Mouse (Mus musculus) heart, embryonic 13.5 days (tissue): Measurements from ENCODE around the gene Mindy3. TPM values are rescaled to one million over a fixed set of nuclear protein-coding genes. Genes with fewer than 3 reads are reported as not detected.
A peak's percentile ranks its signal among the peaks of the same experiment; 100 is the strongest.
"Not testable (repeated sequence)": the region's sequence is repeated elsewhere in the genome, so short reads cannot be mapped to it uniquely, and the experiment has no call there.

Experiments
- ATAC-seq: fragments of 200-750 bp; cut with Nextera tagmentation; 2 replicates; pipeline ENCODE4 v1.8.0; 2017; ENCODE audit warnings: moderate TSS enrichment; ENCODE audit not compliant: insufficient number of reproducible peaks, low FRiP score, low TSS enrichment; ENCODE audit errors: extremely low read depth
- H3K27ac ChIP-seq: fragments of 300-500 bp; sonication (generic); replicated peaks from 2 replicates; pipeline ENCODE4 v1.5.1; 2015; ENCODE audit warnings: moderate library complexity, mild to moderate bottlenecking, inconsistent platforms
- H3K27me3 ChIP-seq: fragments of 300-500 bp; sonication (generic); replicated peaks from 2 replicates; pipeline ENCODE4 v1.6.1; 2015; ENCODE audit warnings: mild to moderate bottlenecking, inconsistent platforms
- H3K36me3 ChIP-seq: fragments of 300-500 bp; sonication (generic); 2 replicates; pipeline ENCODE4 v1.6.1; 2015; ENCODE audit warnings: mild to moderate bottlenecking, inconsistent platforms
- H3K4me1 ChIP-seq: fragments of 300-500 bp; sonication (generic); 2 replicates; pipeline ENCODE4 v1.6.1; 2015; ENCODE audit warnings: inconsistent platforms
- H3K4me2 ChIP-seq: fragments of 300-500 bp; sonication (generic); 2 replicates; pipeline ENCODE4 v1.6.1; 2015; ENCODE audit warnings: inconsistent platforms, mild to moderate bottlenecking, moderate library complexity
- H3K4me3 ChIP-seq: fragments of 300-500 bp; sonication (generic); 2 replicates; pipeline ENCODE4 v1.5.1; 2015; ENCODE audit warnings: moderate library complexity, mild to moderate bottlenecking, inconsistent platforms
- H3K9ac ChIP-seq: fragments of 300-500 bp; sonication (generic); 2 replicates; pipeline ENCODE4 v1.6.1; 2015; ENCODE audit warnings: inconsistent platforms, mild to moderate bottlenecking, moderate library complexity
- H3K9me3 ChIP-seq: fragments of 300-500 bp; sonication (generic); 2 replicates; pipeline ENCODE4 v1.6.1; 2016; ENCODE audit warnings: inconsistent platforms
- WGBS: fragments of 180-500 bp; shearing (Covaris S2); methylation state at CpG from one replicate; pipeline ENCODE4 v1.1.7; 2015; ENCODE audit warnings: mixed read lengths; 5-methylcytosine and 5-hydroxymethylcytosine counted together
- polyA plus RNA-seq: library from polyadenylated mRNA; unstranded; fragments of >200 nt; fragmentation: Nextera tagmentation; extraction: Ambion mirVana; gene quantifications from 2 replicates; pipeline ENCODE4 v1.2.1, GENCODE M21; 2015

Gene Mindy3
- polyA plus RNA-seq = 26.6 and 28.1 TPM in 2 replicates

- Histone ChIP-seq H3K4me1 (peaks cover 12% of the 10 kb centered on the region), H3K9ac (peak within 1 kb of the TSS; percentile 92), H3K36me3 (no peaks in the 10 kb centered on the region), H3K9me3 (no peaks in the 10 kb centered on the region), H3K27me3 (no peaks in the 10 kb centered on the region), H3K4me3 (peak within 1 kb of the TSS; percentile 98), H3K27ac (peak within 1 kb of the TSS; percentile 79), H3K4me2 (peak within 1 kb of the TSS; percentile 87)
- peak; percentile 72 for ATAC-seq
- under 1% methylated on average over 25 of the region's 25 CpGs for WGBS
Measured at GRCm38 (mm10) chr2:12419262-12419655, at the start of gene Mindy3. Gene Mindy3 (minus strand): TSS chr2:12419470.

GRCm38 (mm10) chr2:12459732-12460131 is 40.5 kb upstream of the Mindy3 start:
- WGBS = 87% methylated on average over 1 of the region's 1 CpGs
- H3K9ac ChIP-seq = no peak overlapping the region
- no peaks in the 10 kb centered on the region for H3K9me3 ChIP-seq
- H3K27me3 ChIP-seq = no peaks in the 10 kb centered on the region
- no peaks in the 10 kb centered on the region for H3K36me3 ChIP-seq
- H3K4me3 ChIP-seq = no peak overlapping the region
- H3K4me1 ChIP-seq = no peaks in the 10 kb centered on the region
- no peak overlapping the region for H3K27ac ChIP-seq
- no peak for ATAC-seq
- no peak overlapping the region for H3K4me2 ChIP-seq

DNA sequence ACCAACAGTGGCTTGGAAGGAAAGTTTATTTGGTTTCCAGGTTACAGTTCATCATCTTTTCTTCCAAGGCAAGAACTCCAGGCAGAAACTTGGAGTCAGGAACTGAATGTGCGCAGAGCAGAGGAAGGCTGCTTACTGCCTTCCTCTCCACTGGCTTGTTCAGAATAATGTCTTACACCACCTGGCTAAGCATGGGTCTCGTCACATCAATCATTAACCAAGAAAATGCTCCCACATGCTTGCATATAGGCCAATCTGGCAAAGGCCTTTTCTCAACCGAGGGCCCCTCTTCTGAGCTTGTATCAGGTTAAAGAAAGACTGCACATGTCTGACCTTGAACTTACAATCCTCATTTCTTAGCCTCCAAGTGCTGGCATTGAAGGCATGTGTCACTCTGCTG is 30.8 kb upstream of the Mindy3 start:
- Histone ChIP-seq H3K4me3 (no peak overlapping the region), H3K27me3 (no peaks in the 10 kb centered on the region), H3K27ac (no peak overlapping the region), H3K4me2 (no peak overlapping the region), H3K9me3 (no peaks in the 10 kb centered on the region), H3K4me1 (no peaks in the 10 kb centered on the region), H3K36me3 (no peaks in the 10 kb centered on the region), H3K9ac (no peak overlapping the region)
- ATAC-seq = no peak
- WGBS = 77% methylated on average over 3 of the region's 3 CpGs

GRCm38 (mm10) chr2:12440120-12440519 is 20.9 kb upstream of the Mindy3 start:
- no peak overlapping the region for H3K4me3 ChIP-seq
- no peak overlapping the region for H3K9ac ChIP-seq
- no peaks in the 10 kb centered on the region for H3K27me3 ChIP-seq
- no peaks in the 10 kb centered on the region for H3K9me3 ChIP-seq
- H3K27ac ChIP-seq = no peak overlapping the region
- no peak overlapping the region for H3K4me2 ChIP-seq
- ATAC-seq = no peak
- H3K4me1 ChIP-seq = no peaks in the 10 kb centered on the region
- no peaks in the 10 kb centered on the region for H3K36me3 ChIP-seq

GRCm38 (mm10) chr2:12439543-12439942 is 20.3 kb upstream of the Mindy3 start:
- no peaks in the 10 kb centered on the region for H3K36me3 ChIP-seq
- no peak for ATAC-seq
- no peaks in the 10 kb centered on the region for H3K9me3 ChIP-seq
- no peak overlapping the region for H3K4me3 ChIP-seq
- H3K27me3 ChIP-seq = no peaks in the 10 kb centered on the region
- H3K27ac ChIP-seq = no peak overlapping the region
- H3K4me2 ChIP-seq = no peak overlapping the region
- no peak overlapping the region for H3K9ac ChIP-seq
- WGBS = 49% methylated on average over 2 of the region's 2 CpGs
- H3K4me1 ChIP-seq = no peaks in the 10 kb centered on the region

GRCm38 (mm10) chr2:12438181-12438580 is 18.9 kb upstream of the Mindy3 start:
- Histone ChIP-seq H3K4me1 (no peaks in the 10 kb centered on the region), H3K4me2 (no peak overlapping the region), H3K9ac (no peak overlapping the region), H3K27me3 (no peaks in the 10 kb centered on the region), H3K27ac (no peak overlapping the region), H3K4me3 (no peak overlapping the region), H3K36me3 (no peaks in the 10 kb centered on the region), H3K9me3 (no peaks in the 10 kb centered on the region)
- 62% methylated on average over 2 of the region's 2 CpGs for WGBS
- no peak for ATAC-seq

GRCm38 (mm10) chr2:12432055-12432454 is 12.8 kb upstream of the Mindy3 start:
- H3K9me3 ChIP-seq = no peaks in the 10 kb centered on the region
- WGBS = 54% methylated on average over 1 of the region's 1 CpGs
- no peaks in the 10 kb centered on the region for H3K4me1 ChIP-seq
- H3K4me3 ChIP-seq = no peak overlapping the region
- H3K27ac ChIP-seq = peak overlapping the region; percentile 52
- H3K36me3 ChIP-seq = no peaks in the 10 kb centered on the region
- no peaks in the 10 kb centered on the region for H3K27me3 ChIP-seq
- no peak for ATAC-seq
- no peak overlapping the region for H3K9ac ChIP-seq
- H3K4me2 ChIP-seq = no peak overlapping the region

DNA sequence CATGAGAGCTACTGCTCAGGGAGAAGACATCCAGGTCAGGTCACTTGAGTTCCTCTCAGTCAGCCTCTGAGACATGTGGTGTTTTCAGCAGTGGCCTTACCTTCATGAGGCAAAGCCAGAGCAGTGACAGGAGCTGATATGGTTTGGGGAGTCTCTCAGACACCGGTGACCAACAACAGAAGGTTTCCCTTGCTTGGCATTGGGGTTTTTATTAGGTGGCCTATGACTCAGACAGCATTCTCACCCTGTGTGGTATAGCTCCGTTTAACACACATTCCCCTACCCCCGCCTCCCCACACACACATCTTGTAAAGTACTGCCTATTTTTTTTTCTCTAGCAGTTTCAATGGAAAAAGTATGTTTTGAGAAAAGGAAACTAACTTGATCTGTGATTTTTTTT is 5.1 kb upstream of the Mindy3 start:
- H3K4me3 ChIP-seq = no peak overlapping the region
- ATAC-seq = no peak
- H3K27ac ChIP-seq = no peak overlapping the region
- no peak overlapping the region for H3K9ac ChIP-seq
- no peaks in the 10 kb centered on the region for H3K4me1 ChIP-seq
- H3K4me2 ChIP-seq = no peak overlapping the region
- H3K9me3 ChIP-seq = no peaks in the 10 kb centered on the region
- 64% methylated on average over 3 of the region's 3 CpGs for WGBS
- H3K27me3 ChIP-seq = no peaks in the 10 kb centered on the region
- H3K36me3 ChIP-seq = no peaks in the 10 kb centered on the region

DNA sequence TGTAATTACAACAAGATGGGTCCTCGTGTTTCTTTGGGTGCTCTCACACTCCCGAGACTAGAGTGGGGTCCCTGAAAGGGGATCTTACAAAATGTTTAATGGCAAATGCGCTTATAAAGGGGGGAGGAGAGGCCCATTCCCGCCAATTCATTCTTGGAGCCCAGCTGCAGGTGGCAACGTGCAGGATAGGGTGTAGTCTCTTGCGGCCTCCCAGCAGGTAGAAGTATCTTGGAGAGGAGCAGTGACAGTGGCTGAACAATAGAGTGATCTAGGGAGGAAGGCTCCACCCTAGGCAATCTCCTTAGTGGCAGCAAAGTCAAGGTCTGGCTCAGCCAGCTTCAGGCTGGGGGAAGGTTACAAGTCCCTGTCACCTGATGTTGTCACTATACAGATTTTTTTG is 4.2 kb upstream of the Mindy3 start:
- H3K27me3 ChIP-seq, H3K4me2 ChIP-seq, H3K27ac ChIP-seq, ATAC-seq, H3K36me3 ChIP-seq, H3K9me3 ChIP-seq, H3K9ac ChIP-seq, H3K4me3 ChIP-seq, H3K4me1 ChIP-seq: not testable (repeated sequence)
- WGBS = 53% methylated on average over 6 of the region's 6 CpGs

GRCm38 (mm10) chr2:12418534-12419261 is 572 bp downstream of the Mindy3 start:
- Histone ChIP-seq H3K27ac (peak overlapping the region; percentile 79), H3K9ac (peak overlapping the region; percentile 92), H3K36me3 (no peaks in the 10 kb centered on the region), H3K9me3 (no peaks in the 10 kb centered on the region), H3K27me3 (no peaks in the 10 kb centered on the region), H3K4me1 (peaks cover 12% of the 10 kb centered on the region), H3K4me2 (peak overlapping the region; percentile 87), H3K4me3 (peak overlapping the region; percentile 98)
- peak; percentile 30; the same call in 1 of the 2 replicates for ATAC-seq
- under 1% methylated on average over 40 of the region's 40 CpGs for WGBS

- Histone ChIP-seq H3K27me3 (no peaks in the 10 kb centered on the region), H3K4me3 (peak overlapping the region; percentile 98), H3K27ac (no peak overlapping the region), H3K4me1 (peaks cover 13% of the 10 kb centered on the region), H3K4me2 (peak overlapping the region; percentile 87), H3K9ac (peak overlapping the region; percentile 92), H3K36me3 (no peaks in the 10 kb centered on the region), H3K9me3 (no peaks in the 10 kb centered on the region)
- ATAC-seq = no peak
- WGBS = 24% methylated on average over 8 of the region's 8 CpGs
Measured at GRCm38 (mm10) chr2:12418121-12418520, 1.1 kb downstream of the Mindy3 start.

DNA sequence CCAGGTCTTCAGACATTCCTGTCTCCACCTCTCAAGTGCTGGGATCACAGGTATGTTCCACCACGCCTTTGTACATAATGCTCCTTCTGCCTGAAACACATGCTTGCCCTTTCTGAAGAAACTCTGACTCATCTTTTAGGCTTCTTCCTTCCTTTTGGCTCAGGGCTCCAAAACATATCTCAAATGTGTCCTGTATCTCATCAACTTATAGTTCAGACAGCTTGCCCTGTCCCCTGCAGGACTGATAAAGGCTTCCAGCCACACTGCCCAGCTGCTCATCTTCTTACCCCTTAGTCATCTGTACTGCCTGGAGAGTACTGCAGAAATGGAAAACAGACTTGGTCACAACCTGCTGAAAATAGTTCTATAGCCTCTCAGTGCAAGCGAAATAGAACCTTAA is 7.0 kb downstream of the Mindy3 start:
- ATAC-seq = no peak
- no peak overlapping the region for H3K9ac ChIP-seq
- no peaks in the 10 kb centered on the region for H3K27me3 ChIP-seq
- no peak overlapping the region for H3K4me2 ChIP-seq
- 51% methylated on average over 2 of the region's 2 CpGs for WGBS
- no peak overlapping the region for H3K27ac ChIP-seq
- no peaks in the 10 kb centered on the region for H3K36me3 ChIP-seq
- H3K4me1 ChIP-seq = peaks cover 27% of the 10 kb centered on the region
- no peaks in the 10 kb centered on the region for H3K9me3 ChIP-seq
- H3K4me3 ChIP-seq = no peak overlapping the region
